Mouse (Mus musculus) MEL (cell line): ENCODE measurements around the gene Spdye4b. TPM values are rescaled to one million over a fixed set of nuclear protein-coding genes. Genes with fewer than 3 reads are reported as not detected.

Source experiments
- DNase-seq: peaks from one replicate; pipeline ENCODE4 v3.0.0; 2011; ENCODE audit warnings: low read depth, low spot score
- H3K27ac ChIP-seq: 2 replicates; pipeline ENCODE4 v1.5.1; 2012; ENCODE audit warnings: low read depth, mild to moderate bottlenecking, control low read depth, low read length, moderate library complexity; ENCODE audit not compliant: control insufficient read depth
- H3K27me3 ChIP-seq, 2 experiments: fragments of 150-350 bp in 1 of 2; sonication (generic) in 1 of 2; 2 replicates each; pipeline ENCODE4 v1.6.1; 2012; ENCODE audit warnings: low read length in 2 of 2, mild to moderate bottlenecking in 2 of 2, improper control_type of control experiment in 1 of 2, moderate library complexity in 1 of 2; ENCODE audit not compliant: insufficient read depth in 2 of 2, control insufficient read depth in 1 of 2
- H3K36me3 ChIP-seq, 2 experiments: 2 replicates each; pipeline ENCODE4 v1.6.1; 2012 to 2014; ENCODE audit warnings: low read length in 2 of 2, improper control_type of control experiment in 1 of 2, inconsistent platforms in 1 of 2, mild to moderate bottlenecking in 1 of 2; ENCODE audit not compliant: insufficient read depth in 2 of 2, control insufficient read depth in 1 of 2
- H3K4me1 ChIP-seq, 2 experiments: fragments of 150-350 bp in 1 of 2; sonication (generic) in 1 of 2; 2 replicates each; pipeline ENCODE4 v1.6.1; 2012; ENCODE audit warnings: low read length in 2 of 2, improper control_type of control experiment in 1 of 2, mild to moderate bottlenecking in 1 of 2; ENCODE audit not compliant: insufficient read depth in 2 of 2, control insufficient read depth in 1 of 2
- H3K4me3 ChIP-seq, 2 experiments: fragments of 150-350 bp in 1 of 2; sonication (generic) in 1 of 2; 2 replicates each; pipeline ENCODE4 v1.5.1; 2012; ENCODE audit warnings: low read depth in 2 of 2, low read length in 2 of 2, mild to moderate bottlenecking in 2 of 2, moderate library complexity in 2 of 2, control low read depth in 1 of 2, improper control_type of control experiment in 1 of 2; ENCODE audit not compliant: control insufficient read depth in 1 of 2, insufficient read depth in 1 of 2
- H3K79me2 ChIP-seq: 2 replicates; pipeline ENCODE4 v1.6.1; 2012; ENCODE audit warnings: mild to moderate bottlenecking, low read length, moderate library complexity; ENCODE audit not compliant: control insufficient read depth, poor library complexity, insufficient read depth
- H3K9ac ChIP-seq: 2 replicates; pipeline ENCODE4 v1.6.1; 2012; ENCODE audit warnings: low read depth, mild to moderate bottlenecking, control low read depth, low read length, moderate library complexity; ENCODE audit not compliant: control insufficient read depth, poor library complexity, severe bottlenecking
- H3K9me3 ChIP-seq: fragments of 150-350 bp; sonication (generic); replicated peaks from 2 replicates; pipeline ENCODE4 v1.6.1; 2012; ENCODE audit warnings: mild to moderate bottlenecking, low read length, improper control_type of control experiment, moderate library complexity; ENCODE audit not compliant: insufficient read depth
- CHD1 ChIP-seq: IDR thresholded peaks from 2 replicates; pipeline ENCODE4 v1.6.1; 2012; ENCODE audit warnings: low read depth, mild to moderate bottlenecking, inconsistent platforms, low read length, improper control_type of control experiment
- E2F4 ChIP-seq: IDR thresholded peaks from 2 replicates; pipeline ENCODE4 v1.6.1; 2011; ENCODE audit warnings: low read depth, low read length, improper control_type of control experiment, borderline replicate concordance
- ELF1 ChIP-seq: IDR thresholded peaks from 2 replicates; pipeline ENCODE4 v1.6.1; 2014; ENCODE audit warnings: low read depth, mild to moderate bottlenecking, inconsistent platforms, low read length, improper control_type of control experiment, moderate library complexity
- ETS1 ChIP-seq: IDR thresholded peaks from 2 replicates; pipeline ENCODE4 v1.6.1; 2012; ENCODE audit warnings: low read depth, mild to moderate bottlenecking, inconsistent platforms, low read length, improper control_type of control experiment, moderate library complexity
- GABPA ChIP-seq: IDR thresholded peaks from 2 replicates; pipeline ENCODE4 v1.6.1; 2012; ENCODE audit warnings: low read depth, mild to moderate bottlenecking, inconsistent platforms, low read length, improper control_type of control experiment, moderate library complexity
- GATA1 ChIP-seq: IDR thresholded peaks from 2 replicates; pipeline ENCODE4 v1.6.1; 2011; ENCODE audit warnings: low read depth, low read length, improper control_type of control experiment
- HCFC1 ChIP-seq: IDR thresholded peaks from 2 replicates; pipeline ENCODE4 v1.6.1; 2012; ENCODE audit warnings: low read depth, mild to moderate bottlenecking, inconsistent platforms, low read length, improper control_type of control experiment, moderate library complexity
- MAFK ChIP-seq: IDR thresholded peaks from 2 replicates; pipeline ENCODE4 v1.6.1; 2011; ENCODE audit warnings: low read depth, mild to moderate bottlenecking, low read length, improper control_type of control experiment, borderline replicate concordance
- MAZ ChIP-seq: IDR thresholded peaks from 2 replicates; pipeline ENCODE4 v1.6.1; 2012; ENCODE audit warnings: low read depth, mild to moderate bottlenecking, inconsistent platforms, low read length, improper control_type of control experiment
- MEF2A ChIP-seq: IDR thresholded peaks from 2 replicates; pipeline ENCODE4 v1.6.1; 2014; ENCODE audit warnings: low read depth, mild to moderate bottlenecking, inconsistent platforms, low read length, improper control_type of control experiment; ENCODE audit not compliant: poor library complexity, insufficient replicate concordance, severe bottlenecking; ENCODE audit errors: extremely low read depth
- MXI1 ChIP-seq: IDR thresholded peaks from 2 replicates; pipeline ENCODE4 v1.6.1; 2011; ENCODE audit warnings: mild to moderate bottlenecking, low read depth, low read length, improper control_type of control experiment
- MYB ChIP-seq: IDR thresholded peaks from 2 replicates; pipeline ENCODE4 v1.6.1; 2011; ENCODE audit warnings: mild to moderate bottlenecking, low read depth, low read length, improper control_type of control experiment
- NELFE ChIP-seq: IDR thresholded peaks from 2 replicates; pipeline ENCODE4 v1.6.1; 2011; ENCODE audit warnings: low read depth, low read length, improper control_type of control experiment
- NRF1 ChIP-seq: IDR thresholded peaks from 2 replicates; pipeline ENCODE4 v1.6.1; 2014; ENCODE audit warnings: low read depth, mild to moderate bottlenecking, inconsistent platforms, low read length, improper control_type of control experiment, moderate library complexity; ENCODE audit not compliant: poor library complexity, insufficient read depth, severe bottlenecking
- POLR2A ChIP-seq, 2 experiments: IDR thresholded peaks; 2 replicates each; pipeline ENCODE4 v1.6.1; 2011 to 2012; ENCODE audit warnings: low read length in 2 of 2, mild to moderate bottlenecking in 2 of 2, control low read depth in 1 of 2, improper control_type of control experiment in 1 of 2, low read depth in 1 of 2, moderate library complexity in 1 of 2; ENCODE audit not compliant: control insufficient read depth in 1 of 2, insufficient read depth in 1 of 2, poor library complexity in 1 of 2
- POLR2AphosphoS2 ChIP-seq: IDR thresholded peaks from 2 replicates; pipeline ENCODE4 v1.6.1; 2011; ENCODE audit warnings: low read length, improper control_type of control experiment
- SMC3 ChIP-seq: IDR thresholded peaks from 2 replicates; pipeline ENCODE4 v1.6.1; 2011; ENCODE audit warnings: low read depth, low read length, improper control_type of control experiment
- TAL1 ChIP-seq: IDR thresholded peaks from 2 replicates; pipeline ENCODE4 v1.6.1; 2012; ENCODE audit warnings: mild to moderate bottlenecking, inconsistent platforms, low read length, moderate library complexity, mixed read lengths
- TBP ChIP-seq: IDR thresholded peaks from 2 replicates; pipeline ENCODE4 v1.8.0; 2011; ENCODE audit warnings: low read depth, low read length, improper control_type of control experiment
- UBTF ChIP-seq: IDR thresholded peaks from 2 replicates; pipeline ENCODE4 v1.6.1; 2012; ENCODE audit warnings: low read depth, mild to moderate bottlenecking, inconsistent platforms, low read length, improper control_type of control experiment, moderate library complexity, borderline replicate concordance; ENCODE audit not compliant: insufficient read depth
- ZKSCAN1 ChIP-seq: IDR thresholded peaks from 2 replicates; pipeline ENCODE4 v1.6.1; 2012; ENCODE audit warnings: low read depth, mild to moderate bottlenecking, inconsistent platforms, low read length, improper control_type of control experiment, moderate library complexity
- ZMIZ1 ChIP-seq: IDR thresholded peaks from 2 replicates; pipeline ENCODE4 v1.6.1; 2012; ENCODE audit warnings: low read depth, mild to moderate bottlenecking, inconsistent platforms, low read length, improper control_type of control experiment, moderate library complexity
- ZNF384 ChIP-seq: IDR thresholded peaks from 2 replicates; pipeline ENCODE4 v1.6.1; 2012; ENCODE audit warnings: low read depth, mild to moderate bottlenecking, inconsistent platforms, low read length, improper control_type of control experiment
- polyA plus RNA-seq, 2 experiments: library from polyadenylated mRNA; stranded (reverse) in 1 of 2; unstranded in 1 of 2; fragments of >175 nt in 1 of 2; fragments of >200 nt in 1 of 2; gene quantifications; 2 replicates each; pipeline versions ENCODE4 v1.2.1 to v1.2.4; 2012; ENCODE audit warnings: low replicate concordance in 2 of 2, low read depth in 1 of 2; ENCODE audit not compliant: insufficient read length in 2 of 2, insufficient read depth in 1 of 2, missing spikeins in 1 of 2
- total RNA-seq: library from RNA; depleted of rRNA; stranded (reverse); fragments of 300-350 nt; gene quantifications from 2 replicates; pipeline ENCODE4 v1.2.3, GENCODE M21; 2012

Spdye4b gene
- total and polyA plus RNA-seq, 3 experiments: not detected

DNA sequence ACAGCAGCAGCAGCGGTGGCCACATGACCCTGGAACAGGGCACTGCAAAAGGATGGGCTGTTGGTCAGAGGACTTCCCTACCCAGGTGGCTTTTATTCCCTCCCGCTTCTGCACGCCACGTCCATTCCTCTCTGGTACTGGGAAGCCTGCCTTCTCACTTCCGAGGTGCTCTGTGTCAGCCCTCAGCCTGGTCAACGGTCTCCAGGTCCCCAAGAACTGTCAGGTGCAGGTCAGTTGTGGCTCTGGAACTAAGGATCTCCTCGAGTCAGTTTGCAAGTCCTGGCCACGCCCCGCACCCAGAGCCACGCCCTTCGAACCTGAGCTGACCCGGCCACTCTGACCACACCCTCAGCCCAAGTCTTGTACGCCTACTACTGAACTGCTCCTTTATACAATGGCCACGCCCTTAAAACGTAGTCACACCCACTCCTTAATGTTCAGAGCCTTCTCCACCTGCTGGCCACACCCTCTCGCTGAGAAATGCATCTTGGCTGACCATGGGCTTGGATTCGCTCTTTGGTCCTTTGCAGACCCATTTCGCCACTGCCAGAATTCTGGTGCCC is 15.2 kb upstream of the Spdye4b start:
- no peaks in the 10 kb centered on the region for H3K27me3 ChIP-seq
- H3K79me2 ChIP-seq: no peaks in the 10 kb centered on the region
- no peak overlapping the region for H3K27ac ChIP-seq
- H3K4me3 ChIP-seq: no peak overlapping the region
- H3K9ac ChIP-seq: no peak overlapping the region
- no peak for DNase-seq
- H3K9me3 ChIP-seq: no peaks in the 10 kb centered on the region
- TF ChIP-seq NELFE: no peak
- TF ChIP-seq ZNF384: no peak
- TF ChIP-seq TAL1: no peak
- no peak for TF ChIP-seq TBP
- TF ChIP-seq GABPA: no peak
- TF ChIP-seq E2F4: no peak
- TF ChIP-seq POLR2AphosphoS2: no peak
- no peak for TF ChIP-seq GATA1
- TF ChIP-seq ZMIZ1: no peak
- TF ChIP-seq ELF1: no peak
- no peak for TF ChIP-seq HCFC1
- TF ChIP-seq MAZ: no peak
- no peak for TF ChIP-seq MYB
- no peak for TF ChIP-seq MAFK
- no peak for TF ChIP-seq CHD1
- TF ChIP-seq UBTF: no peak
- TF ChIP-seq, all 39 proteins: peak for 0
- H3K36me3 ChIP-seq: no peaks in the 10 kb centered on the region
- H3K4me1 ChIP-seq: no peaks in the 10 kb centered on the region

DNA sequence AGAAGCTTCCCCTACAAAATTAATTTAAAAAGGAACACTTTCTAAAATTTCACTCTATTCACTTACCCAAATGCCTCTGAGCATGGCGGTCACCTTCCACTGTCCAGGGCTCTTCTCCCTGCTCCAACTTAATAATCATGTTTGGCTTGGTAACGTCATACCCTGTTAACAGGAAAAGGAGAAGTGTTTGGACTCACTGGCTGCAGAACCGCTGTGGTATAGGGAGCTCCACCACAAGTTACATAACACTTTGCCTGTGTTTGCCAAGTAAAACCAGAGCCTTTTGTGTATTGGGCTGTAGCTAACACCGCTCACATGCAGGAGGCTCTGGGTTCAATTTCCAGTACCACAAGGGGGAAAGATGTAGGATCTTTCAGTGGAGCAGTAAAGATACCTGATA is 4.8 kb upstream of the Spdye4b start:
- Histone ChIP-seq H3K9me3 (no peaks in the 10 kb centered on the region), H3K4me1 (peaks cover 3 to 7% of the 10 kb centered on the region in 2 experiments; a peak in 3 of 4 replicates), H3K79me2 (peaks cover 9% of the 10 kb centered on the region), H3K9ac (no peak overlapping the region), H3K27me3 (no peaks in the 10 kb centered on the region), H3K36me3 (peaks cover 6 to 21% of the 10 kb centered on the region in 2 experiments), H3K4me3 (no peak overlapping the region), H3K27ac (no peak overlapping the region)
- DNase-seq: no peak
- TF ChIP-seq MAFK: no peak
- TF ChIP-seq MEF2A: no peak
- TF ChIP-seq TAL1: no peak
- TF ChIP-seq NELFE: no peak
- TF ChIP-seq ZKSCAN1: no peak
- no peak for TF ChIP-seq POLR2A (IDR thresholded peaks at IDR 0.05; ENCODE audit: control insufficient read depth in 1 of 2, insufficient read depth in 1 of 2, low read depth in 1 of 2, low read length in 2 of 2, poor library complexity in 1 of 2)
- no peak for TF ChIP-seq ELF1
- TF ChIP-seq SMC3: no peak
- TF ChIP-seq MYB: no peak
- no peak for TF ChIP-seq MXI1
- TF ChIP-seq NRF1: no peak
- no peak for TF ChIP-seq HCFC1
- no peak for TF ChIP-seq MAZ
- no peak for TF ChIP-seq ETS1
- no peak for TF ChIP-seq ZMIZ1
